Mouse (Mus musculus) megakaryocyte, embryonic 14.5 days (primary cell): Measurements from ENCODE around the gene Zfp385a.
A peak's percentile ranks its signal among the peaks of the same experiment; 100 is the strongest.

Experiments
- FLI1 ChIP-seq: IDR thresholded peaks from 2 replicates; pipeline ENCODE4 v1.6.1; 2012; ENCODE audit warnings: low read length, inconsistent platforms, mixed read lengths
- GATA1 ChIP-seq: IDR thresholded peaks from 3 replicates; pipeline ENCODE4 v1.6.1; 2012; ENCODE audit warnings: mixed read lengths, low read length, inconsistent platforms, borderline replicate concordance

GRCm38 (mm10) chr15:103339166-103339960 is 530 bp downstream of the Zfp385a start:
- TF ChIP-seq GATA1 (peak; percentile 67; the same call in 1 of the 3 replicates), FLI1 (peak; percentile 49; the same call in 1 of the 2 replicates)
